Mouse (Mus musculus): Measurements from ENCODE around the gene Cldn24. TPM values are rescaled to one million over a fixed set of nuclear protein-coding genes. Genes with fewer than 3 reads are reported as not detected.

Gene Cldn24
- total RNA-seq, 2 experiments from 2014 or later: not detected

- ATAC-seq (replicated peaks; ENCODE audit: low FRiP score, low TSS enrichment, poor library complexity, severe bottlenecking): no peak
Measured at GRCm38 (mm10) chr8:47824182-47824581, 2.2 kb downstream of the Cldn24 start, which contains the start of gene Cldn22. TSS of gene Cldn22 (plus strand) at chr8:47824482.

- ATAC-seq (replicated peaks; ENCODE audit: low FRiP score, low TSS enrichment, poor library complexity, severe bottlenecking): no peak
Measured at GRCm38 (mm10) chr8:47825596-47825995, 3.7 kb downstream of the Cldn24 start.

- no peak for ATAC-seq (replicated peaks; ENCODE audit: low FRiP score, low TSS enrichment, poor library complexity, severe bottlenecking)
Measured at GRCm38 (mm10) chr8:47826911-47827310, 5.0 kb downstream of the Cldn24 start.

- ATAC-seq (replicated peaks; ENCODE audit: low FRiP score, low TSS enrichment, poor library complexity, severe bottlenecking): no peak
Measured at GRCm38 (mm10) chr8:47832616-47833015, 10.7 kb downstream of the Cldn24 start.

- ATAC-seq (replicated peaks; ENCODE audit: low FRiP score, low TSS enrichment, poor library complexity, severe bottlenecking): no peak
Measured at GRCm38 (mm10) chr8:47833944-47834343, 12.0 kb downstream of the Cldn24 start.

GRCm38 (mm10) chr8:47843063-47843462 is 21.1 kb downstream of the Cldn24 start:
- ATAC-seq (replicated peaks; ENCODE audit: low FRiP score, low TSS enrichment, poor library complexity, severe bottlenecking): no peak

GRCm38 (mm10) chr8:47843651-47844050 is 21.7 kb downstream of the Cldn24 start:
- no peak for ATAC-seq (replicated peaks; ENCODE audit: low FRiP score, low TSS enrichment, poor library complexity, severe bottlenecking)

GRCm38 (mm10) chr8:47845956-47846355 is 24.0 kb downstream of the Cldn24 start:
- ATAC-seq (replicated peaks; ENCODE audit: low FRiP score, low TSS enrichment, poor library complexity, severe bottlenecking): no peak

- ATAC-seq (replicated peaks; ENCODE audit: low FRiP score, low TSS enrichment, poor library complexity, severe bottlenecking): no peak
Measured at GRCm38 (mm10) chr8:47847161-47847560, 25.2 kb downstream of the Cldn24 start.

- no peak for ATAC-seq (replicated peaks; ENCODE audit: low FRiP score, low TSS enrichment, poor library complexity, severe bottlenecking)
Measured at GRCm38 (mm10) chr8:47847931-47848330, 26.0 kb downstream of the Cldn24 start.

- ATAC-seq (replicated peaks; ENCODE audit: low FRiP score, low TSS enrichment, poor library complexity, severe bottlenecking): no peak
Measured at GRCm38 (mm10) chr8:47849842-47850241, 27.9 kb downstream of the Cldn24 start.

GRCm38 (mm10) chr8:47851824-47852502 is 30.0 kb downstream of the Cldn24 start:
- ATAC-seq (replicated peaks; ENCODE audit: low FRiP score, low TSS enrichment, poor library complexity, severe bottlenecking): peak; percentile 69

- ATAC-seq (replicated peaks; ENCODE audit: low FRiP score, low TSS enrichment, poor library complexity, severe bottlenecking): no peak
Measured at GRCm38 (mm10) chr8:47852737-47853136, 30.8 kb downstream of the Cldn24 start.

- ATAC-seq (replicated peaks; ENCODE audit: low FRiP score, low TSS enrichment, poor library complexity, severe bottlenecking): no peak
Measured at GRCm38 (mm10) chr8:47853356-47853755, 31.4 kb downstream of the Cldn24 start.

GRCm38 (mm10) chr8:47859259-47859658 is 37.3 kb downstream of the Cldn24 start:
- no peak for ATAC-seq (replicated peaks; ENCODE audit: low FRiP score, low TSS enrichment, poor library complexity, severe bottlenecking)

- ATAC-seq (replicated peaks; ENCODE audit: low FRiP score, low TSS enrichment, poor library complexity, severe bottlenecking): no peak
Measured at GRCm38 (mm10) chr8:47866568-47866967, 44.6 kb downstream of the Cldn24 start.

- peak; percentile 98 for ATAC-seq (replicated peaks; ENCODE audit: low FRiP score, low TSS enrichment, poor library complexity, severe bottlenecking)
Measured at GRCm38 (mm10) chr8:47867067-47867466, 45.1 kb downstream of the Cldn24 start.

Other genes with a start within 250 kb of the Cldn24 start
- 30.6 and 54.4 TPM in 2 replicates for gene Ing2, start 146.6 kb upstream of the Cldn24 start, total RNA-seq (2014; fragmentation: Nextera tagmentation)
- 14.6 and 58.2 TPM in 2 replicates for gene Ing2, start 146.6 kb upstream of the Cldn24 start, total RNA-seq (2017)
- gene Cdkn2aip, start 108.2 kb upstream of the Cldn24 start, total RNA-seq (2014; fragmentation: Nextera tagmentation): 11.8 and 12.6 TPM in 2 replicates
- gene Cdkn2aip, start 108.2 kb upstream of the Cldn24 start, total RNA-seq (2017): 25.0 and 26.7 TPM in 2 replicates
- not detected in 2 replicates for gene Cldn22, start 2.3 kb downstream of the Cldn24 start, total RNA-seq (2014; fragmentation: Nextera tagmentation)
- not detected in 2 replicates for gene Cldn22, start 2.3 kb downstream of the Cldn24 start, total RNA-seq (2017)
- gene Wwc2, start 168.8 kb downstream of the Cldn24 start, total RNA-seq (2014; fragmentation: Nextera tagmentation): 5.1 and 5.8 TPM in 2 replicates
- gene Wwc2, start 168.8 kb downstream of the Cldn24 start, total RNA-seq (2017): 6.3 and 6.8 TPM in 2 replicates